Mouse (Mus musculus): ENCODE measurements at regions not wholly inside any gene's neighbourhood (a gene's known extent, or its start where the extent isn't known, plus 50 kb on each side); places are given as distances from the start of the nearest gene placed in this dataset.

DNA sequence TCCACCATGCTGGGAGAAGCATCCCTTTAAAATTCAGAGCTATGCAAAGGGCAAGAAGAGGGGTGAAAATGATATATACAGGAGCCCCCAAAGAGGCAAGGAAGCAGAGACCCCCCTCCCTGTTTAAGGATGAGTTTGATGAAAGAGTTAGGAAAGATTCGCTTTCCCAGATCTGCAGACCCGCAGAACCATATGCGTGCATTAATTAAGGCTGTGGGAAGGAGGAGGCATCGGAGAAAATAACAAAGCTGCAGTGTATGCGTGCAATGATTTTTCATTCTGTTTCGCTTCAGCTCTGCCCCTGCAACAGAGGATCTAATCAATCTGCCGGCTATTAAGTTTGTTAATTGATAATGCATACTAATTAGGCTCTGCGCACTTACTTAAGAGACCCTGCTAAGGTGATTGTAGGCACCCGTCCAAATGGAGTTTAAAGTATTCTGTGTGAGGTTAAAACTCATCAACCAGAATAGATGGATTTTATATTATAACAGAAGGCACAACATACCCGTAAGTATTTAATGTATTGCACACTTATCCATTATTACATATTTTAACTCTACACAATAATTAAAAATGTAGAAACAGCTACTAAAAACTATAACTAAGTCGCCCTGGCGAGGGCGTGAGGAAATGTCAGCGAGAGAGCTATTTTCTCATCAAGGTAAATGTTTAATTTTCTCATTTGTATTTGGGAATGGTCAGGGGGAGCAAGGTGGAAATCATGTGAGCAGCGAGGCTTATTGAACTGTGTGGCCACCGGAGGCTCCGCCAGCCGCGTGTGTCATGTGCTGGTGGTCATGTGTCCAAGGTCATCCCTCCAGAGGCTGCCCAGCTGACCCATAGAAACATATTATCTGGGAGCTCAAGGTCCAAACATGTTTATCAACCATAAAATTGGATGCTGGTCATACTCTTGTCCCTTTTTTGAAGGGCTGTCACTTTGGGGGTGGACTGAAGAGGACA is 143.2 kb upstream of the Tbca start:
- no peak for TF ChIP-seq POLR2A (IDR thresholded peaks at IDR 0.05; ENCODE audit: low read depth, low read length)
- TF ChIP-seq CTCF (IDR thresholded peaks at IDR 0.05; ENCODE audit: extremely low read depth, insufficient read length, insufficient replicate concordance, low read depth, low read length), result no peak

Measured in small intestine, adult 2 months (tissue).